Mouse (Mus musculus) T-helper 1 cell (primary cell): ENCODE data around the gene Ap5z1.

Experiments
- in situ Hi-C: fragments of 300-600 bp; cut with MboI, MseI; formaldehyde crosslinking; loops from one replicate; pipeline ENCODE4 v1.15.1; 2025; ENCODE audit warnings: high pct_unique_total_duplicates

Ap5z1 gene

DNA sequence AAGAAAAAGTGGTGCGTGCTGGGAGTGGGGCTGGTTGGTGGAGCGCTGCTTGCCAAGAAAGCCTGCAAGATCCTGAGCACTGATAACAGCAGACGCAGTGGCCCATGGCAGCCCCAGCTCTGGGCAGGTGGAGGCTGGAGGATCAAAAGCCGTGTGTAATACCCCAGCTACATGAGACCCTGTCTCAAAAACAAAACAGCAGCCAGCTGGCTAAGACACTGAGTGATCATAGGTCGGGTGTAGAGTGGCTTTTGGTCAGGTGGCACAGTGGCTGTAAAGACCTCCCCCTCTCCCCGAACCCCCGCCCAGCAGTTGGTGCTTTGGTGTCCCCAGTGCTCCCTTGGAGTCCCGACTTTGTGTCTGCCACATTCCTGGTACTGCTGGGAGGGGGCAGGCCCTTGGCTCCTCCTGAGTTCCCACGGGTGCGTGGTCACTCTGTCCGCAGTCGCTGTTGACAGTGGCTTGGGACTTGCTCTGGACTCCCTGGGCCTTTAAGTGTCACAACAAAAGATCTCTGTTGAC, 23.8 kb upstream of the Ap5z1 start:
- in situ Hi-C loops = loop anchor here (5.0 kb wide), 2 partner anchors 33 to 73 kb away; no protein-coding TSS in a partner anchor

DNA sequence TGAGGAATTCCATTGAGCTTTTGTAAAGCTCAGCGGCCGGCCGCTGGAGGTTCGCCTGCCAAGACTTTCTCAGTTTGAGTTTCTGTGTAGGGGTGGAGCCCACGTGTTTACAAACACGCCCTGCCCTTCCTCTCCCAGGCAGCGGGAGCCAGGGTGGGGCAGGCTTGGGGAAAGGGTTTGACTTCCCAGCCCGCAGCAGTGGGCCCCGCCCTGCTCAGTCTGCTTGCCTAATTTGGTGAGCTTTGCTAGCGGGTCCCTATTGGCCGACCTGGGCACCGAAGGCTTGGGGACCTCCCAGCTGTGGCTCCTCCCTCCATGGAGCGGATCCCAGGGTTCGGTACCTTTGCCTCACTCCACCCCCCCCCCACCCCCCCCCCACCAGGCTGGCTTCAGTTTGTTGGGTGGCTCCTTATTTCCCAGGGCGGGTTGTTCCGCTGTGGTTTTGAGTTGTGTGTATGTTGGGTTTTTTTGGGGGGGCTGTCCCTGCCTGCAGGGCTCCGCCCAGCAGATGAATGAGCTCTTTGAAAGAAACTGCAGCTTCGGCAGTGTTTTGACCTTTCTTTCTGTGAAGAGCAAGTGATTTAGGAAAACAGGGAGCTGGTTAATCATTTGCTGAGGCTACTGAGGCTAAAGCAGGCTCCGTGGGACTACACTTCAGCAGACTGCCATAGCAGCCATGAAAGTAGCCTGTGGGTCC, 23.1 kb upstream of the Ap5z1 start:
- in situ Hi-C loops = loop anchor here (5.0 kb wide), 2 partner anchors 33 to 73 kb away; no protein-coding TSS in a partner anchor

DNA sequence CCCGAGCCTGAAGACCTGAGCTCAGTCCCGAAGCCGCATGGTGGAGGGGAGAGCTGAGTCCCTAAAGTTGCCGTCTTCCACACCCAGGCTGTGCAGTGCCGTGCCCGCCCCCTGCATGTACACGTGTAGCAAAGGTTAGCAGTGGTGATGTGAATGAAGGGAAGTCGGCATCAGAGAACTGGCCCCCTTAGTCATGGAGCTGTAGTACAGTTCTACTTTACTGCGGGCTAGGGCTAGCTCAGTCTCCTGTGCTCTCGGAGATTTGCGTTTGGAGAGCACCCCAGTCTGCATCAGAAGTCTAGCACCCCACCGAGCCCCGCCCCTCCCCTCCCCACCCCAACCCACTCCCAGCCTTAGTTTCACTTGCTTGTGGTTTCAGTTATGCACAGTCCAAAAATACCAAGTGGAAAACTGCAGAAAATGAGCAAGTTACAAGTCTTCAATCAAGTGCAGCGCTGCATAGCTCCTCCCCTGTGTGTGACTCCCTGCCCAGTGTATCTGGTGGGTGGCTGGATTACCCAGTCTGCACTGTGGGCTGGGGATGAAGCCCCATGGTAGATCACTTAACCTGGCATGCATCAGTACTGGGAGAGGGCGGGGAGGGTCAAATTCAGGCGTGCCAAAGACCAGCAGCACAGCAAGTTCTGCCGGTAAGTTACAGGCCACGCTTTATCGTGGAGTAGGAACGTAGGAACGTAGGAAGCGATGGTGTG, 22.3 kb upstream of the Ap5z1 start:
- in situ Hi-C loops = loop anchor here (5.0 kb wide), 2 partner anchors 34 to 74 kb away; no protein-coding TSS in a partner anchor

DNA sequence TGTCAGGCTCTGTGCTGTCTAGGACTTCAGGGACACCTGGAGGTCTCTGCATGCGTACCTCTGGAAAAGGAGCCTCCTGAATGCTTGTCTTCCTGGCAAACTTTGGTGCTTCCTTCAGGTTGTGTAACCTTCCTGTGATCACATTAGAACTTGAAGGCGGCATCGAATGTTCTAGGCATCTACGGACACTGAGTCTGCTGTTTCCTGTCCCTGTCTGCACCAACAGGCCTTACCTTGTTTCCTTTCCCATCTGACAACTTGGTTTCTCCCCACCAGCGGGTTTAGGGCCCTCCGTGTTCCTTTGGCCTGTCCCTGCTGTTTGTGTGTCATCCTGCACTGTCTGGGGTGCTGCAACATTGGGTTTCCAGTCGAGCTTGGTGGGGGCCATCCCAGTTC, 21.7 kb upstream of the Ap5z1 start:
- in situ Hi-C loops = loop anchor here (5.0 kb wide), 2 partner anchors 35 to 75 kb away; no protein-coding TSS in a partner anchor

DNA sequence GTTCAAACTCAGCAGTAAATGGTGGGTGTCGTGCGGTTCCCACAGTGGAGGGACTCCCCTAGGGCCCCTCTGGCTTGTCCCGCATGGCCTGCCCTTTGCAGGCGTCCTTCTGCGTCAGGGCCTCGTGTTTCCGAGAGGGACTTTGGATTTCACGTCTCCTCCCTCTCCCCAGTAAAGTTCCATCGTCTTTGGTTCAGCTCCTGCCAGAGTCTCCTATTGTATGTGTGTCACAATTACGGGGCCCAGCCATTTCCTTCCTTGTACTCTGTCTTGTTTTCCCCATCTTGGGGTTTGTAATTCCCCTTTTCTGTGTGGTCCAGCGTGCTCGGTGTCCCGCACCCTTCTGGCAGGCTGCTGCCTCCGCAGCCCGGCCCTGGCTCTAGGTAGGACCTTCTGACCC, 20.2 kb upstream of the Ap5z1 start:
- in situ Hi-C loops = loop anchor here (5.0 kb wide), 2 partner anchors 36 to 76 kb away; no protein-coding TSS in a partner anchor

DNA sequence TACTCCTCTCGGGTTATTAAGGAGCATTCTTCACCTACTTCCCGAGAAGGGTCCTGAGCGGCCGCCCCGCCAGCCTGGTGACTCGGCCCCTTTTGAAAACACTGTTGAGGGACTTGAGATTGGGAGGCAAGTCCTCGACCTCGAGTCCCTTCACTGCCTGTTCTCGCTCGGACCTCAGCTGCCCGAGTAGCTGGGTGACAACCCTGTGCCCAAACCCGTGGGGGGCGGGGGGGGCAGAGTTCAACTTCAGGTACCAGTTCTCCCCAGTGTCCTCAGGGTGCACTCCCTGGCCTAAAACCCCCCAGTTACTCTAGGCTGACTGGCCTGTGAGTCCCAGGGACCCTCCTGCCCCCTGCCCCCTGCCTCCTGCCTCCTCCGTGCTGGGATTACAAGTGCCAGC, 19.8 kb upstream of the Ap5z1 start:
- in situ Hi-C loops = loop anchor here (5.0 kb wide), 2 partner anchors 37 to 77 kb away; no protein-coding TSS in a partner anchor

DNA sequence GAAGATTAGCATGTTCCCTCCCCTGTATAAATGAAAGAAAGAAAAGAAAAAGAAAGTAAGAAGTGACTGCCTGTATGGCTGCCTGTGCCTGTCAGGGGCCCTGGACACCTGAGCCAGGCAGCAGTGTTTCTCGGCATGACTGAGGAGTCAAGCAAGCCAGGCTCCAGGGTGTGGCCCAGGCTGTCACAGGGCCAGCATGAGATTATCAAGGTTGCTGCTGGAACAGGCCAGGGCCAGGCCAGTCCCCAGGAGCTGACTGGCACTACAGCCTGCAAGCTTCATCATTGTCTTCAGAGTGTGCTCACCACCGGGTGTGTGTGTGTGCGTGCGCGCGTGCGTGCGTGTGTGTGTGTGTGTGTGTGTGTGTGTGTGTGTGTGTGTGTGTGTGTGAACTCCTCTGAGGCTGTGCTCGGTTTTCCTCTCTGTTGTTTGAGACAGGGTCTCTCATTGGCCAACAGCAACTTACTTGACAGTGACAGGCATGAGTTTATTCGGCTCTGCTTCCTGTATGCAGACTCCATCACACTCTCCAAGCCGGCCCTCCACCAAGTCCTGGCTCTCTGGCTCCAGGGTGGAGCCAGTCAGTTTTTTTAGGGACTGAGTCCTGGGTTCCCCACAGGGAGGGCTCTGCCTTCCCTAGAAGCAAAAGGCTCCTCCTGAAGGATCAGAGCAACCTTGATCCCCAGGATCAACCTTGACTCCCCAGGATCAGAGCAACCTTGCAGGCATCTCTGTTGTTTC, 18.8 kb upstream of the Ap5z1 start:
- in situ Hi-C loops = loop anchor here (5.0 kb wide), 2 partner anchors 38 to 78 kb away; no protein-coding TSS in a partner anchor

DNA sequence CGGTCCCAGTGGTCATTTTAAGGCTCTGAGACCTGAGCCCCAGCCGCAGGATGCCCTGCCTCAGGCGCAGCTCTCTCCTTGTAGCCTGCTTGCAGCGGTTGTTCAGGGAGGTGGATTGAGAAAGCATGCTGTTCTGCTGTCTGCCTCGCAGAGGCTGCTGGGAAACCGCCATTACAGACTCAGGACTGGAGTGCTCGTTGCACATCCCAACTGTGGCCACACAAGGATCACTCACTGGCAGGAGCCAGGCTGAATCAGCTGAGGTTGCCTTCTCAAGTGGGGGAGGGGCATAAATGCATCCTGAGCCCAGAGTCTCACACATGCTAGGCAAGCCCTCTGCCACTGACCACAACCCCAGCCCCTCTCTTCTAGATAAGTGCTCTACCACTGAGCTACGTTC, 18.0 kb upstream of the Ap5z1 start:
- in situ Hi-C loops = no loop called here

DNA sequence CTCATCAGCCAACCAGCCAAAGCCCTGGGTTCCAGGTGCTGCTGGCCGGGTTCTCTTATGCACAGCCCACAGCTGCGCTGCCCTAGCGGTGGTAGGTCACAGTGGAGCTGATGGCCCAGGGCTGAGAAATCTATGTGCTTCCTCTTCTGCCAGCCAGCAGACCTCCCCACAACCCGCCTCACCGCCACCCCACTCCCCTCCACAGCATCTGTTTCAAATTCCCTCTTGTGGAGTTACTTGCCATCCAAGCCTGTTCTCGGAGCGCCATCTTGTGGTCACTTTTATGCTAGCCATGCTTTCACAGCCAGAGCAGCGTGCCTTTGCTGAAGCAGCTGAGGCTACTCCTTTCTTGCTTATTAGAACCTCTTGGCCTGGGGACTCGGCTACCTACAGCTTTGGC, 15.7 kb upstream of the Ap5z1 start:
- in situ Hi-C loops = no loop called here

DNA sequence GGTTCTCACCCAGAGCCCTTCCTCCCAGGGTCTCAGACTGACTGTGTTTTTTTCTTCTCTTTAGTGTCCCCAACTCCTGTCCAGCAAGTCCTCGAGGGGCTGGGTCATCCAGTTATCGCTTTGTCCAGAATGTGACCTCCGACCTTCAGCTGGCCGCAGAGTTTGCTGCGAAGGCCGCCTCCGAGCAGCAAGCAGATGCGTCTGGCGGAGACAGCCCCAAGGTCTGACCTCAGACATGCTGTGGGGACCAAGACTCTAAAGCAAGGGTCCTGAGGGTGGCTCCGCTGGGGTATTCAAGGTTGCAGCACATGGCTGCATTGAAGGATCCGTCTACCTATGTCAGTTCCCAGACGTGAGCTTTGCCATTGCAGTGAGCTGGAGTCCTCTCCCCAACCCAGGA, 15.1 kb upstream of the Ap5z1 start:
- in situ Hi-C loops = no loop called here

DNA sequence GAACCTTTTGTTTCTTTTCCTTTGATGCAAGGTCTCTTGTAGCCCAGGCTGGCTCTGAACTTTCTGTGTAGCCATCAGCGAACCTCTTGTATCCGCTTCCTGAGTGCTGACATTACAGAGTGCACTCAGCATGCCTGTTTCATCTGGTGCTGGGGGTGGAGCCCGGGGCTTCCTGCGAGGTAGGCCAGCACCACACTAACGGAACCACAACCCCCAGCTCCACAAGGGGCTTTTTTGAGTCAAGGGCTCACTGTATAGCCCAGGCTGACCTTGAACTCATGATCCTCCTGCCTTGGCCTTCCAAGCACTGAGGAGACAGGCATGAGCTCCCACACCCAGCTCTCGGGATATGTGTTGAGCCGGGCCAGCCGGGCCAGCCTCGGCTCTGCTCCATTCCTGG, 12.9 kb upstream of the Ap5z1 start:
- in situ Hi-C loops = no loop called here

DNA sequence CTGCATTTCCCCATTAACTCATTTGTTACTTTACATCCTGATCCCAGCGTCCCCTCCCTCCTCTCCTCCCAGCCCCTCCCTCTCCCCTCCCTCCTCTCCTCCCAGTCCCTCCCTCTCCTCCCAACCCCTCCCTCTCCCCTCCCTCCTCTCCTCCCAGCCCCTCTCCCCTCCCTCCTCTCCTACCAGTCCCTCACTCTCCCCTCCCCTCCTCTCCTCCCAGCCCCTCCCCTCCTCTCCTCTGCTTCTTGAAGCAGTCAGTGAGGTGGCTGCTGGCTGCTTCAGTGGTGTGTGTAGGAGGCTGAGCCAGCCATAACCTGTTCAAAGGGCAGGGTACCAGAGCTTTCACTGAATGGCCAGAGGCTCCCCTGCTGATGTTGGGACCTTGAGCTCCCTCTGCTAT, 12.0 kb upstream of the Ap5z1 start:
- in situ Hi-C loops = no loop called here

DNA sequence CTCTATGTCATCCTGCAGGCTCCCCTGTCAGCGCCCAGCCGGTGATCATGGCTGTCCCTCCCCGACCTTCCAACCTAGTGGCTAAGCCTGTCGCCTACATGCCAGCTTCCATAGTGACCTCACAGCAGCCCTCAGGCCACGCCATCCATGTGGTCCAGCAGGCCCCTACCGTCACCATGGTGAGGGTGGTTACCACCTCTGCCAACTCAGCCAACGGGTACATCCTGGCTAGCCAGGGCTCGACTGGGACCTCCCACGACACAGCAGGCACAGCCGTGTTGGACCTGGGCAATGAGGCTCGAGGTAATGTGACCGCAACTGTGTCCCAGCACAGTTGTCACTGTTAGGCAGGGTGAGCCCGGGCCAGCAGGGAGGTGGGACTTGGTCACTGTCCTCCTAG, 10.0 kb upstream of the Ap5z1 start:
- in situ Hi-C loops = no loop called here

DNA sequence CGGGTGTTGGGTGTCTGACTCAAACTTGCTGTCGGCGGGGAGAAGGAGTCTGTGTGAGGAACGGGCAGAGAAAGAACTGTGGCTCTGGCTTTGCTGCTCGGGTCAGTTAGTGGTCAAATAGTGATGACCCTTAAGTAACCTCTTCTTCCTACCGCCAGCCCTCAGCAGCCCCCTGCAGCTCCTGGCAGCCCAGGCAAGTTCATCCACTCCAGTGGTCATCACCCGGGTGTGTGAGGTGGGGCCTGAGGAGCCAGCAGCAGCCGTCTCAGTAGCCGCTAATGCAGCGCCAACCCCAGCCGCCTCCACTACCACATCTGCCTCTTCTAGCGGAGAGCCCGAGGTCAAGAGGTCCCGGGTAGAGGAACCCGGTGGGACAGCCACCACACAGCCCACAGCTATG, 7.4 kb upstream of the Ap5z1 start:
- in situ Hi-C loops = no loop called here

DNA sequence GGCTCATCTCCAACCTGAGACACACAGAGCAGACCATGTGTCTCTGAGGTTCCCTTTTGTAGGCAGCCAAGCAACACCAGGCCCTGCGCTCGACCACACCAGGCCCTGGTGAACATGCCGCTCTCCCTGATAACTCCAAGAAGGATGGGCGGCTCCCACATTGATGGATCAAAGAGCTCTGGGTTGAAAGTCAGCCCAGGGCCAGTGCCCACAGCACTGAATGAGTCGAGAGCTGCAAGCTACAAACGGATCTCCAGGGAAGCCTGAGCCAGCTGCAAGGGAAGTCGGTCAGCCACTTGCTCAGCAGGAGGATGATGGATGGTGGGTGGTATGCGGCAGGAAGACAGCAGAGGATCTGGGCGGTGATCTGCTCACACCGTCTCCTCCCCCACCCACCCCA, 6.4 kb upstream of the Ap5z1 start:
- in situ Hi-C loops = no loop called here

DNA sequence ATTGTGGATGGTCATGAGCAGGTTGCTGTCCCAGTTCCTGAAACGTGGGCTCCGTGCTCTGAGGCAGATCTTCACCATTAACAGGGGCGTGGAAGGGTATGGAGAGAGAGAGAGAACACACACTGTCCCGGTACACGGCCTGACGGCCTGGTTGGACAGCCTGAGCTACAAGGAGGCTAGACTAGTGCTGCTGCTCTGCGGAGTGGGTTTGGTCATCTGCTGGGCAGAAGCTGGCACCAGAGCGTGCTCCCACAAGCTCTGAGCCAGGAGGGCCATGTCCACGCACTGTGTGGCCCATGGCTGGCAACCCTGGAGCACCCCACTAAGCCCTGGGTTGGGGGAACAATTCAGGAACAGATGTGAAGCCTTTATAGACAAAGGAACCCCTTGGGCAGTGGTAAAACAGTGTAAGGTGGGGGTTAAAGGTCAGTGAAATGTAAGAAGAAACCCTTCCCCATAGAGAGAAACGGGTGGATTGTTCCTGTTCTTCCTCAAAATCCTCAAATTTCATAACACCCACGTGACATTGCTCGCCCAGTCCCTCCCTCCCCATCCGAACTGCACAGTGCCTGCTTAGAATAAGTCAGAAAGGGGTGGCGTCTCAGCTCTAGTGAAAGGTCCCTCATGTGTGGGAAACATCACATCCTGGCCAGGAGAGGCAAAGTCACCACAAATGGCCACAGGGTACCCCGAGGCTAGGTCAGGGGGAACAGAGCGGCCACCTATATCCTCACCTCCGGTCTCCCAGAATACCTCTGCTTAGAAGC, 4.8 kb upstream of the Ap5z1 start:
- in situ Hi-C loops = no loop called here

DNA sequence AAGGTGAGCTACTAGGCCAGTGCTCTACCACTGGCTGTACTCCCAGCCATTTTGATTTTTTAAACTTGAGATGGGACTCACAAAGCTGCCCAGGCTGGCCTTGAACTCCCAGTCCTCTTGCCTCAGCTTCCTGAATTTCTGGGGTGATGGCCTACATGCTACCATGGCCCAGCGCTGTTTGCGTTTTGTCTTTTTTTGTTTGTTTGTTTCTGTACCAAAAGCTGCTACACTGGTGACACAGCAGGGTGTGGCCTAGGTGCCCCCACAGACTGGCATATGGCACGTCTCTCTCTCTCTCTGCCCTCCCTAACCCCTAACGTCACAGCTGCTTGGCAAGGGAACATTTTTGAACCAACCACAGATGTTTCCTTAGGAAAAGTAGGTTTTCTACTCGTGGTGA, 3.9 kb upstream of the Ap5z1 start:
- in situ Hi-C loops = no loop called here

DNA sequence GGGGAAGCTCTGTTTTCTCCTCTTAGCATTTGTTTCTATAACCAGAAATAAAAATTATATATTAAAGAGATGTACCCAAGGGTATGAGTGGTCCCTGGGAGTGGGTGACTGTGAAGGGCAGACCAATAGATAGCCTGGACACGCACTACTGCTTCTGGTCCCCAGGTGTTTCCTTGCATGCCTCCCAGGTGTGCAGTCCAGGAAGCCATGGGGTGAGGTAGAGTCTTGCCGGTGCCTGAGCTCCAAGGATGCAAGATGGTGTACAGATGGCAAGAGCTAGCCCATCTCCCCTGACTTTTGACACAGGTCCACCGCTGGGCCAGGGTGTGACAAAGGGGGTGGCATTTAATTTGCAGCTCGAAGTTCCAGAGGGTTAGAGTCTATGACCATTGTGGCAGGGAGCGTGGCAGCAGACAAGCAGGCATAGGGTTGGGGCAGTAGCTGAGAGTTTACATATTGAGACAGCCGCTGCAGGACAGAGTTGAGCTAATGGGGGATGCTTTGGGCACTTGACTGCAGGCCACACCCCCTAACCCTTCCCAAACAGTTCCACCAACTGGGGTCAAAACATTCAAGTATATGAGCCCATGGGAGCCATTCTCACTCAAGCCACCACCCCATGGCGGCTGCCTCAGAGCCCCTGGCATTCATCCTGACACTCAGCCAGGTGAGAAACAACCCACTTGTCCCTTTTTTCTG, 1.7 kb upstream of the Ap5z1 start:
- in situ Hi-C loops = no loop called here

DNA sequence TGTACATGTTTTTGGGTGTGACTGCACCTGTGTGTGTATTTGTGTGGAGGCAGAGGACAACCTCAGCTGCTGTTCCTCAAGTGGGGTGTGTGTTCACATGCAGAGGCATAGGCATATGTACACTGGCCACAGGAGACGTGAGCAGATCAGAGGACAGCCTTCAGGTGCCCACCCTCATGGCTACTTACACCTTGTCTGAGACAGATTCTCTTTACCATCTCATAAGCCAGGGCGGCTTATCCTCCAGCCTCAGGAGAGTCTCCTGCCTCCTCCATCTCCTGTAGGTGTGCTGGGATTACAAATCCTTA, 1.1 kb upstream of the Ap5z1 start:
- in situ Hi-C loops = no loop called here

DNA sequence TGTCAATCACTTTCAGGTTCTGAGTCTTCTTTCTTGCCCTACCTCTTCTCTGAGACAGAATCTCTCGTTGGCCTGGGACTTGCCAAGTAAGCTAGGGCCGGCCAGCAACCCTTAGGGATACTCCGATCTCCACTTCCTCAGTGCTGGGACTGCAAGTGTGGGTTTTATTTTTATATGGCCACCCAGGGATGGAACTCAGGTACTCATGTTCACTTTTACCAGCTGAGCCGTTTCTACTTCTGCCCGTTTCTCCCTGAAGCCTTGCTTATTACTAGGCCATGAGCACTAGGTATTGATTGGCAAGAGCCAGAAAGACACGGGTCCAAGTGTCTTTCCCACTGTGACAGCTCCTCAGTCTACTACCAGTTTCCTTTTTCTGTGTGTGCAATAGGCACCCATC, 733 bp upstream of the Ap5z1 start:
- in situ Hi-C loops = no loop called here

DNA sequence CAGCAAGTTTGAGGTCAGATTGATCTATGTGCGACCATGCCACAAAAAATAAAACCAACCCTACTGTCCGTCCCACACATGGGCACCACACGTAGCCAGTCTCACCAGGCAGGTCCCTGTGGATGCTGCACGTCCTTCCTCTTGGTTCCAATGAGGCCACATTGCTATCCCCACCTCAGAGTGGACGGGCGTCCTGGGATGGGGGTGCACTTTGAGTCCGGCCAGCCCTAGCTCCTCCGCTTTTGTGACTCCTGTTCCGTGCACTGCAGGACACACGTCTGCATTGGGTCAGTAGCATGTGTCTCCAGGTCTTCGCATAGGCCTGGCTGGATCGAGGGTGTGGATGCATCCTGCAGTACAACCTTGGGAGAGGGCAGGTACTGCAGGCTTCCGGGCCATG, 4.6 kb downstream of the Ap5z1 start:
- in situ Hi-C loops = no loop called here
